Mouse (Mus musculus): ENCODE data around the gene Agmo.

Gene Agmo

GRCm38 (mm10) chr12:37241566-37242021, at the start of gene Agmo:
Gene Agmo, plus strand, starts transcription at chr12:37241641.
- DNase-seq = peak; percentile 16

- DNase-seq = no peak
Measured at GRCm38 (mm10) chr12:37231119-37231518, 10.3 kb upstream of the Agmo start.

GRCm38 (mm10) chr12:37240975-37241565, 371 bp upstream of the Agmo start:
- DNase-seq = no peak

- DNase-seq = no peak
Measured at GRCm38 (mm10) chr12:37242484-37242883, 1.0 kb downstream of the Agmo start.

GRCm38 (mm10) chr12:37244876-37245275, 3.4 kb downstream of the Agmo start:
- no peak for DNase-seq

- DNase-seq = no peak
Measured at GRCm38 (mm10) chr12:37251688-37252087, 10.2 kb downstream of the Agmo start.

GRCm38 (mm10) chr12:37257099-37257498, 15.7 kb downstream of the Agmo start:
- DNase-seq = no peak

GRCm38 (mm10) chr12:37259771-37260528, 18.5 kb downstream of the Agmo start:
- DNase-seq = no peak

GRCm38 (mm10) chr12:37263685-37264084, 22.2 kb downstream of the Agmo start:
- DNase-seq = no peak

GRCm38 (mm10) chr12:37268636-37269152, 27.3 kb downstream of the Agmo start:
- DNase-seq = no peak

GRCm38 (mm10) chr12:37272660-37273059, 31.2 kb downstream of the Agmo start:
- no peak for DNase-seq

- no peak for DNase-seq
Measured at GRCm38 (mm10) chr12:37273964-37274657, 32.7 kb downstream of the Agmo start.

GRCm38 (mm10) chr12:37274658-37275019, 33.2 kb downstream of the Agmo start:
- DNase-seq = no peak

- DNase-seq = no peak
Measured at GRCm38 (mm10) chr12:37306956-37307466, 65.6 kb downstream of the Agmo start.

- DNase-seq = no peak
Measured at GRCm38 (mm10) chr12:37310786-37311185, 69.3 kb downstream of the Agmo start.

GRCm38 (mm10) chr12:37322860-37323259, 81.4 kb downstream of the Agmo start:
- no peak for DNase-seq

GRCm38 (mm10) chr12:37334987-37335386, 93.5 kb downstream of the Agmo start:
- no peak for DNase-seq

- peak; percentile 5 for DNase-seq
Measured at GRCm38 (mm10) chr12:37344225-37344624, 102.8 kb downstream of the Agmo start.

GRCm38 (mm10) chr12:37345696-37346095, 104.3 kb downstream of the Agmo start:
- no peak for DNase-seq

- no peak for DNase-seq
Measured at GRCm38 (mm10) chr12:37392316-37392715, 150.9 kb downstream of the Agmo start.

GRCm38 (mm10) chr12:37402541-37402940, 161.1 kb downstream of the Agmo start:
- no peak for DNase-seq

- DNase-seq = no peak
Measured at GRCm38 (mm10) chr12:37426350-37426749, 184.9 kb downstream of the Agmo start.

- DNase-seq = no peak
Measured at GRCm38 (mm10) chr12:37426750-37427149, 185.3 kb downstream of the Agmo start.

Measured in kidney, adult 18-20 months (tissue).